Mouse (Mus musculus) lung, postnatal 25 days (tissue): ENCODE measurements around the gene Mvb12b.

Source experiments
- DNase-seq: peaks from one replicate; pipeline ENCODE4 v3.0.0; 2022; ENCODE audit warnings: low spot score

The Mvb12b gene

GRCm38 (mm10) chr2:33683594-33683993 lies 204.2 kb downstream of the Mvb12b start:
- no peak for DNase-seq

- DNase-seq = no peak
These were observed 204.7 kb downstream of the Mvb12b start for GRCm38 (mm10) chr2:33683095-33683494.

DNA sequence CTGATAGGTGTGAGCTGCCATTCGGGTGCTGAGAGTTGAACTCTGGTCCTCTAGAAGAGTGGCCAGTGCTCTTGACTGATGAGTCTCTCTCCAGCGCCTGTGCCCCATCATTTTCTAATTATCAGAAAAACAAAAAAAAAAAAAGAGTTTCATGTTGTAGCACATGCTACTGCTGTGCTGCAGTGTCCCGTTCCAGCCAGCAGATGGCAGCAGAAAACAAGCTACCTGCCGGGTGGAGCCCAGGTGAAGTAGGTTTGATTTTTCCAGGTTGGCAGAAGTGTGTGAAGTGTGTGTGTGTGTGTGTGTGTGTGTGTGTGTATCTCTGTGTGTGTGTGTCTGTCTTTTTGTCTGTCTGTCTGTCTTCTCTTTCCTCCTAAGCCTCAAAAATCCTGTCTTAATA lies 205.5 kb downstream of the Mvb12b start:
- peak; percentile 57 for DNase-seq
